Mouse (Mus musculus) frontal cortex, postnatal 10 days (tissue): ENCODE results near the gene Tff1.
A peak's percentile ranks its signal among the peaks of the same experiment; 100 is the strongest.

Experiments
- DNase-seq, 2 experiments: peaks; one replicate each; pipeline ENCODE4 v3.0.0; 2022; ENCODE audit warnings: low spot score in 2 of 2, mixed read lengths in 1 of 2

Tff1 gene

DNA sequence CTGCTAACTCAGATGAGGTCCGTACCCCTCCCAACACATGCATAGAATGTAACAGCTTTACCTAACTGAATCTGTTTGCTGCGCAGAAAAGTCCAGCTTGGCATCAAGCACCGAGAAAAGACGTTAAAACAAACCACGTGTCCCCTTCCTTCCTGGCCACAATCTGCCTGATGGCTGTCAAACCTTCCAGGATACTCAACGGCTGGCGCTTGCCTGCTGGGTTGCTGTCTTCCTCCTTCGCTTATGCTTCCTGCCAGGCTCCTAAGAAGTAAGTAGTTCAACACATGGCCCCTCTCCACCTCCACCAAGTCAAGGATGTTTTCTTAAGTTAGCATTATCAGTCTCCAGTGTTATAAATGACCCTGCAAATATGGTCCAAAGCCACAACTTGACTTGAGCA is 11.3 kb downstream of the Tff1 start:
- DNase-seq = no peak

DNA sequence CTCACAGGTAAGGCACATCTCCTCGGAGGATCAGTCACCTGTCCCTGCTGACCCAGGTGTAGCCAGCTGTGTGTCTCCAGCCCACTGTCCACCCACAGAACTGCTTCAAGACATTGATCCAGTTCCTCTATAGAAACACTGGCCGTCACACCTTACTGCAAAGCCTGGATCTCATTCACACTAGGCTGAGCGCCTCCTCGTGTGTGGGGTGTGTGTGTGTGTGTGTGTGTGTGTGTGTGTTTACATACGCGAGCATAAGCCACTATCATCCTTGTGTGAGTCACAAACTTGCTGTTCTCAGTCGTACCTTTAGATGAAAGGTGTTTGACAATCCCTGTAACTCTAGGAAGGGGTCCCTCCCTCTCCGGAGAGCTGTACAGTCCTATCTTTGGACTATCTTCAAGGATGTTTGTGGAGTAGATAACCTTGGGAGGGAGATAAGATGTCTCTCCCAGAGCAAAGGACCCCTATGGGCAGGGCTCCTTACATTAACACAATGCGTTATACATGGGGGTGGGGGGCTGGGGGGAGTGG is 12.0 kb downstream of the Tff1 start:
- no peak for DNase-seq

DNA sequence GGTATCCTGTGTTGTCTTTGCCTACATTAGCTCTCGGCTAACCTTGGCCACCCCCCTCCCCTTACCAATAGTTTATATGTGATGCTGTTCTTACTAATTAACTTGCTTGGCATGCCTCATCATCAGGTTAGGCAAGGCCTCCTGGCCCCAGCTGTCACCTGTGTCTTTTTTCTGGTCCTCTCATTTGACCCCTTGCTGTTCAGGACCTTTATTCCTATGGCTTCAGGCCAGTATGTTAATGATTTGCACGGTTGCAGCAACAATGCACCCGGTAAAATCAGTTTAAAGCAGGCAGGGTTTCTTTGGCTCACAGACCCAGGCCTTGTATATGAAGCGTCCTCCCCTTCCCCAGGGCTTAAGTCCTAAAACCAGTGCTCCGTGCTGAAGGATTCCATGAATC is 12.6 kb downstream of the Tff1 start:
- DNase-seq = no peak

DNA sequence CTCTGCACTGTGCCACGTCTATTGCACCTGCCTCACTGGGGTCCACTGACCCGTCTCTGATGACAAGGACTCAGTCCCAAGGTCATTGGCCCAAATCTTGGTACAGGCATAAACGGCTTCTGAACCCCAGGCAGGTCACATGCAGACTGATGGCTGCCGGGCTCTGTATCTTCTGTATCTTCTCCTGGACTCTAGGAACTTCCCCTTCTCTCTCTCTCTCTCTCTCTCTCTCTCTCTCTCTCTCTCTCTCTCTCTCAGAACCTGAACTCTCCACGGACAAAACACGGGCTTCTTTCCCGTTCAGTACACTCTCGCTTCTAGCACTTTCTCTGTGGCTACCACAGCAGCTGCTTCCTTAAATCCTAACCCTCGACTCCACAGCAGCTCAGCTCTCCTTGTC is 19.1 kb downstream of the Tff1 start:
- DNase-seq = no peak

DNA sequence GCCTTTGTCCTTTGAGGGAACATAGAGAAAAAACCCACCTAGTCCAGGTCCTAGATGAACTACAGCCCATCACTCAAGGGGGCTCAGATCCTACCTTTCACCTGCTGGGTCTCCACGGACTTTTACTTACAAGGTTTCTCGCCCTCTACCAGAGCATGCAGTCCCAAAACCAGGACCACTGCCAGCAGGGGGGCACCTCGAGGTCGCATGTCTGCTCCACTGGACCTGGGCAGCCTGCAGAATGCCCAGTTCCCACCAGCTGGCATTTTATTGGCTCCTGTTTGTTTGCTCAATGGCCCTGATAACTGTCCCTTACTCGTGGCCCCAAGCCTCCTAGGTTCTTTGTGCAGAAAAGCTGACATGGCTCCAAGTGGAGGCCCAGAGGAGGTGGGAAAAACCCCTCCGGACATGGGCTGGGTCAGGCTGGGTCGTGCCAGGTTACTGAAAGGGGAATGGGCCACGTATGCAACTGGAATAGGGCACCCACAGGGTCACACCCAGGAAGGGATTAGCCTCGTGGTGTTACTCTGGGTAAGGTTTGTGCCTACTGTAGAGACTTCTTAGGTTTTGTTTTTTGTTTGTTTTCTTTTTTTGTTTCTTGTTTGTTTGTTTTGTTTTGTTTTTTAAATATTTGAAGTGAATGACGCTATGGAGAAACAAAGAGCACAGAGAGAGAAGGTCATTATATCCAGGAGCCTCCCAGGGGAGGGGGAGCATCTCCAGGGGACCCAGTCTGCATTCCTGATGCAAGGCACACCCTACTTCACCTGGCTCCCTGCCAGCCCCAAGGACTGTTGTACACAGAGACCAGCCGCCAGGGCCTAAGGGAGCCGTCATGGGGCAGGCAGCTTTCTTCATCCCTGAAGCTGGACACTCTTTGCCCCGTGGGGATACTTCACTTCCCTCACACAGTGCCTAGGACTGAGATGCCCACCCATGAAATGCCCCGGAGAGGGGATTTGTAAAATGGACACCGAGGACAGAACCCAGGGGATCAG is 20.7 kb downstream of the Tff1 start, which contains the start of gene Tff2:
Gene Tff2 (minus strand): TSS at position 243 of the 998 bp plus-strand sequence.
- no peak for DNase-seq

DNA sequence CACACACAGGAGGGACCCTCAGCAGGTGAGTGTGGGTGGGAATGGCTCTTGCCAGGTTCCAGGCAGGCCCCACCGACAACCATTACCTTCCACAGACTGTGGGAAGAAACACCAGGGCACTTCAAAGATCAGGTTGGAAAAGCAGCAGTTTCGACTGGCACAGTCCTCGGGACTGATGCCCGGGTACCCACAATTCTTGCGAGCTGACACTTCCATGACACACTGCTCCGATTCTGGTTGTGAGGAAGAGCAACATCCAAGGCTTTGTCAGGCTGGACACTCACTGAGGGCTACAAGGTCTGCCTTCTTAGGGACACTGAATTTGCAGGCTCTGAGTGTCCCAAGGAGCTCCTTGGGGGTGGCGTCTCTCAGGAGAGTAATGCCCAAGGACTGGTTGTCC is 23.0 kb downstream of the Tff1 start:
- no peak for DNase-seq

DNA sequence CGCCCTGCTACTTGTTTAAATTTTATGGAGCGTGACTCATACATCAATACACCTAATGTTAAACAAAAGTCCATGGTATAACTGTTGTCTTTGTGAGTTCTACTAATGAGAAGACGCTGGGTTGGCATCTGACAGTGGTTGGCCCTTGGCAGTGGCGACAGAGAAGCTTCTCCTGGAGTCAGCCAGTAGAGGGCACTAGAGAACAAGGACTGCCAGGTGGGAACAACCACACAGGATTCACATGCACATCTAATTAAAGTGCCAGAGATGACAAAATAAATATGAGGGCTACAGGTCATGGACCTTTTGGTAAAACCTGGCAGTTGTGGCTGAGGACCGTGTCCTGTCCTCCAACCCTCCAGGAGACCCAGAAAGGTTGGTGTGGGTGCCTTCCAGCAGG is 26.7 kb downstream of the Tff1 start:
- peak in 1 of 2 experiments; percentile 41 for DNase-seq

DNA sequence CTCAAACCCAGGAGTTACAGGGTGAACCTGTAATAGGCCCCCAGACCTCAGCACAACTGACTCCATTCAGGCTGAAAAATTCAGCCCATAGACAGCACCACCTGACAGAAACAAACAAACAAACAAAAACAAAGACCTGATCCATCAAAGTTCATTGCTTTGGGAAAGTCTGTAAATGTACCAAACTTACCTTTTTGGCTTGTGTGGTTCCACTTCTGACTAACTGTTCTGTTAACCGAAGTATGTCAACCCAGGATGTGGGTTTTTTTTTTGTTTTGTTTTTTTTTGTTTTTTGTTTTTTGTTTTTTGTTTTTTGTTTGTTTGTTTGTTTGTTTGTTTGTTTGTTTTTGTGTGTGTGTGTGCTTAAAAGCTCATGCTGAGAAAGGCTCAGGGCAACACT is 28.3 kb downstream of the Tff1 start:
- DNase-seq = no peak

DNA sequence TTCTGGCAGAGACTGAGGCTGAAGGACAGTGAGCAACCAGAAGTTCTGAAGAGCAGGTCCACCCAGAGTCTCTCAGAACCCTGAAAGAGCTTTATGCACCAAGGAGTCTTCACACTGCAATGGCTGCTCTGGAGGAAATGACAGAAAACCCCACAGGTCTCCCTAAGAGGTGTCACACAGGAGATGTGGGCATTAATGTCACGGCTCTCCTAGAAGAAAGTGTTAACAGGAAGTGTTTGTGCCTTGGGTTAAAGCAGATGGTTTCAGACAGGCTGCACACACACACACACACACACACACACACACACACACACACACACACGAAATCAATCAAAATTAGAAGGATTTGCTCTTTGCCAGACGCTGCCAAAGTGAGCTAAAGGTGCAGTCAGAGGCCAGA is 28.8 kb downstream of the Tff1 start:
- DNase-seq = no peak

DNA sequence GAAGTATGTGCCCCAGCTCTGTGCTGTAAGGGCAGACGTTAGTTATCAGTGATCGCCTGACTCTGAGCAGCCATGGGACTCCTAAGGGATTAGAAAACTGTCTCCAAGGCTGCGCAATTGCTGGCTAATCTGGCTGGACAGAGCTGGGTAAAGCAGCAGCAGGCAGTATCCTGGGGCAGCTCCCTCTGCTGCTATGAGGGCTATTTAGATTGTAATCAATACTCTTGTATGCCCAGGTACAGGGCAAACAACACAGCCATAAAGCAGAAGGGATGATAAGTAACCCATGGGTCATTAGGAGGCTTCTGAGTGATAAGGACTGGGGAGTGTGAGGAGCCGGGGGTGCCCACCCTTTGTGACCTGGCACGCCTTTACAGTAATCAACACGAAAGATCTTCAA is 30.2 kb downstream of the Tff1 start:
- no peak for DNase-seq

DNA sequence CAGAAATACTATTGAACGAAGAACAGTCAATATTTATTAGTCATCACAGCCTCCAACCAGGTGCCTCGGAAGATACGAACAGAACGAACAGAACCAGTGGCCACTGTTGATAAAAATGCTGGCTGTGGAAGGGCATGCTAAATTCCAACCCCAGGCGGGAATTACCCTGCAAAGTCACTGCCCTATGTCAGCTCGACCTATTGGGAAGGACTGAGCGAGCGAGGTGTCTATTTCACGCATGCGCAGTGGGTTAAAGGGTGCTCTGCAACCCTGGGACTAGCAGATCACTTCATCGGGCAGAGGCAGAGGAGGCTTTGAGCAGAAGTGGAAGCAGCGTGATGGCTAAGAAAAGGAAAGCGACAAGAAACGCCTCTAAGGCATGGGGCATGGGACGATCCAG is 31.3 kb downstream of the Tff1 start:
- no peak for DNase-seq

DNA sequence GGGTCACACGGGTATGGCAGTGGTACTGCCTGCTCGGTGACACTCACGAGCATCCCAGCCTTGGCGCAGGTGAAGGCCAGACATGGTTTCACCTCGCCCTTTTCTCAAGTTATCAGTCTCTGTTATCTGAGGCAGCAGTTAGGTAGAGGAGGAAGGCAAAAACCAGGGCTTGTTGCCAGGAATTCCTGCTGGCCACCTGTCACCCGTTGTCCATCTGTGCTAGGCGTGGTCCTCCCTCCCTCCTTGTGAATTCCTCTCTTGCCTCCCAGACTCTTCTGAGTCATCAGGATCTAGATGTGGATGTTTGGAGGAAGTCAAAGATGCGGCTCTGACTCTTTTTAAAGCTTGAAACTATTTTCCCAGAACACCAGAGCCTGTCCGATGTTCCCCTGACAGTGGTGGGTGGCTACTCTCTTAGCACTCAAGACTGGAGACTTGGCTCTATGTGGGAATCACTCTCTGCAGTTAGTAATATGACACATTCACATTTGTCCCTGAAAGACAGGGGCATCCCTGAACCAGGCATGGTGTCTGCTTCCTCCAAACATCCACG is 33.7 kb downstream of the Tff1 start:
- no peak for DNase-seq

DNA sequence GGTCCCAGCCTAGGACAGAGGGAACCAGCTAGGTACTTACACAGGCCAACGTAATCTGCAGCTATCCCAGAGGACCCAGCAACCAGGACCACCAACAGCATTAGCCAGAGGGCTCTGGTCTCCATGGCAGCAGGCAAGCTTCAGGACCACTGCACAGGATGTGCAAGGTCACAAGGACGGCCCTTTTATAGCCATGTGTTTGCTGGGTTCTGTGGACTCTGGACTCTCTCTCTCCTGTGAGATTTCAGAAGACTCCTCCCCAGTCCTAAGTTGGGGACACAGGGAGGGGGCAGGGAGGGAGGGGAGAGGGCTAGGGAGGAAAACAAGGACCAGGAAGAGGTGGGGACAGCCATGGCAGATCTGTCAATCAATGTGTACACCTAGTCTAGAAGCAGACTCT is 35.6 kb downstream of the Tff1 start, which contains the start of gene Tff3:
Gene Tff3 (minus strand): TSS at position 195 of the 400 bp plus-strand sequence.
- DNase-seq = no peak

DNA sequence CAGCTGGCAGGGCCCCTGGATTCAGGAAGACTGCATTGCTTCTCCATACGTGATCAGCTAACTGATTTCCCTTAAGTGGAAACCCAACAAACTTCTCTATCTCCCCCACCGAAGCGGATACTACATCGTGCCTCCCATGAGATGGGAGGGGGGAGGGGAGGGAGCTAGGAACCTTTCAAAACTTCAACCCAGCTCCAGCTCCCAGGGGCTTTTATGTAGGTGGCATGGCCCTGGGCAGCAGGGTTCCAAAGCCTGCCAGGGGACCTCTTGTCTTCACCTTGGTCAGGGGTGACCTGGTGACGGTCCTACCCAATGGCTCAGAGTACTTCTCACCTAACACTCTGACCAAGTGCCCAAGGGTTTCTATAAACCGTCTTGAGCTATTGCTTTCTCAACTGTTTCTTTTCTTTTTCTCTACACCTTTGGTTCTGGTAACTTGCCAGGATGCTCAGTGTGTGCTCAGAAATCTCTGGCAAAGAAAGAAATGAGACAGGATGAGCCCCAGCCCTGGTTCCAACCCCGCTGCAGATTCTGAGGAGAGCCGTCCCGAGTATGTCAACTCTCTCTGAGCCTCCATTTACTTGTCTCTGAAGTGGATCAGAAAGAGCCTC is 36.3 kb downstream of the Tff1 start:
- DNase-seq = no peak

DNA sequence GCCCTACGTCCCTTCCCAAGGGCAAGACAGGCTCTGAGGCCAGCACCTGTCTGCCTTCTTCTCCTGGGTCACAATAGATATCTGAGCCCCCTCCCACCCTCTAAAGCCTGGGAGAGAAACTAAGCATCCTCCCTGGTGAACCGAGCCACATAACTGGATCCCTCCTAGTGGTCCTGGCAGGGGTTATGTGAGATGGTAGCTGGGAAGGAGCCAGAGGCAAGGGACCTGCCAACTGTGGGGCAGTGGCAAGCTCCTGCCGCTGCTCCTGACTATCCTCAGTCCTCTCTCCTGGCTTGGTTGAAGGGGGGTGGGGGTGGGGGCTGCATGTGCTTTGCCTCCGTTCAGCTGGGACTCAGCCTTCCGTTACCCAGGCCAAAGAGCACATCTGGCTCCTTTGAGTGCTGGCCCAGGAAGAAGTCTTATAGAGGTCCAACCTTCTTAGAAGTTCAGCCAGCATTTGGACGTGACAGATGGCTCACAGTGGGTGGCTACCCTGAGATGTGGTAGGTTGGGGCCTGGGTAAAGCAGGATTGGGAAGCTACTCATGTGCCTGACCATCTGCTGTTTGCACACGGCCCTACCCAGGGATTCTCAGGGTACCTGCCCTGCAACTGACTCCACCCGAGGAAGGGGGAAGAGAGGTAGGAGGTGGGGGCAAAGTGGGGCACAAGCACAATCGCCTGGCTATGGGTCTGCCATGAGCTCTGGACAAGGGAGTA is 39.4 kb downstream of the Tff1 start:
- no peak for DNase-seq

DNA sequence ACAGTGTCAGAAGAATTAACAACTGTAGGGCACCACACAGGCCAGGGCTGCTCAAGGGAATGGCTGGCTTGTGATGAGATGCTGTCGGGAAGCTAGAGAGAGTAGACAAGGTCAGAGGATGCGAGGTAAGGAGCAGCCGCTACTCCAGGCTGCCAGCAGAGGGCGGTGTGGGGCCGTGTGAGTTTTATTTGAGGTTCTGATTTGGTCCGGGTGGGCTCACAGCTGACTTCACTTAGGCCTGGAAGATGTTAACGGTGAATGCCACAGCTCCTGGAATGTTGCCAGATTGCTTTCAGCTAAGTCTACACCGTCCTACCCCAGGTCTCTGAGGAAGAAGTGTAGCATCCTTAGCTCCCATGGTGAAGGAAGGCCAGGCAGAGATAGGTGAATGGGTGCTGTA is 43.1 kb downstream of the Tff1 start:
- DNase-seq = peak in 1 of 2 experiments; percentile 42

DNA sequence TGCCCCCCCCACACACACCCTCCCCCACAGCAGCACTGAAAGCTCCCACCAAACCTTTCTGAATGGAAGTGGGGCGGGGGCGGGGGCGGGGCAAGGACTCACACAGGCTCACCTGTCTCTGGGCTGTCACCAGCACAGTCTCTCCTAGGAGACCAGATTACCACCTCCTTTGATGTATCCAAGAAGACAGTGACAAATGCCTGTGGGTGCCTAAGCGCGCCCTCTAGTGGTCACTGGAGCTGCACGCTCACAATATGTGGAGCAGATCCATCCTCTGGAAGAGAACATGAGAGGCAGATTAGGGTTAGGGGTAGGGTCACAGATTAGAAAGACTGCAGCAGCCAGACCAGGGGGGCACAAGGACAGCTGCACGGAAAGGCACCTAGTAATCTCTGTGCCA is 45.6 kb downstream of the Tff1 start:
- DNase-seq = peak; percentile 57 to 77

DNA sequence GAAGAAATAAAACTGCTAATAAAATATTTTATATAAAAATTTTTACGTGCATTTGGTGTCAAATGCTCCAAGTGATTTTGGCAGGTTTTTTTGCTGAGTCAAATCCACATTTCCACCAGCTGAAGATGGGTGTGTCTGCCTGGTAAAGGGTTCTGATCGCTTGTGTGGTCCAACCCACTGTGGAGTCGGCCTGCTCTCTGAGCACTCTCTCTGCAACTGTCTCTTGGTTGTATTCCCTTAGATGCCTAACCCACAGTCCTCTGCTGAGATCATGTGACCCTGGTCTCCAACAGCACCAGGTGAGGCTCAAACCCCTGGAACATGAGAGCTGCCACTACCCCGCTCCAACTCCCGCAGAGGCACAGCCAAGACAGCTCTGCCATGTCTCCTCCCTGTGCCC is 47.1 kb downstream of the Tff1 start:
- no peak for DNase-seq

DNA sequence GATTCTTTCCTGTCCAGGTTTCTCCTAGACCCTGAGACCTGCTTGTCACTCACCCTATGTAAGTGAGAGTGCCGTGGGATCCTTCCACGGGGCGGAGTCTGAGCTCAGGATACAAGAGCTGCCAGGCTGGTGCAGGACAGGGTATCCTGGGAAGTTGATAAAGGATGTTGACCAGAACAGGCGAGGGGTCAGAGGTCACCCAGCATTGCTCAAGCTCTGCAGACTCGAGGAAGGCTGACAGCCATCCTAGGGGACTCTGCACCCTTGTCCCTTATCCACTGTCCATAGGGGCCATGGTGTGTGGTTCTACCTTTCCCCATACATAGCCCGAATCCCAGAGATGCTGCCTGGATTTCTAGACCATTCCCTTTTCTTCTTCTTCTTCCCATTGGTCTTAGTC is 49.0 kb downstream of the Tff1 start:
- DNase-seq = no peak

DNA sequence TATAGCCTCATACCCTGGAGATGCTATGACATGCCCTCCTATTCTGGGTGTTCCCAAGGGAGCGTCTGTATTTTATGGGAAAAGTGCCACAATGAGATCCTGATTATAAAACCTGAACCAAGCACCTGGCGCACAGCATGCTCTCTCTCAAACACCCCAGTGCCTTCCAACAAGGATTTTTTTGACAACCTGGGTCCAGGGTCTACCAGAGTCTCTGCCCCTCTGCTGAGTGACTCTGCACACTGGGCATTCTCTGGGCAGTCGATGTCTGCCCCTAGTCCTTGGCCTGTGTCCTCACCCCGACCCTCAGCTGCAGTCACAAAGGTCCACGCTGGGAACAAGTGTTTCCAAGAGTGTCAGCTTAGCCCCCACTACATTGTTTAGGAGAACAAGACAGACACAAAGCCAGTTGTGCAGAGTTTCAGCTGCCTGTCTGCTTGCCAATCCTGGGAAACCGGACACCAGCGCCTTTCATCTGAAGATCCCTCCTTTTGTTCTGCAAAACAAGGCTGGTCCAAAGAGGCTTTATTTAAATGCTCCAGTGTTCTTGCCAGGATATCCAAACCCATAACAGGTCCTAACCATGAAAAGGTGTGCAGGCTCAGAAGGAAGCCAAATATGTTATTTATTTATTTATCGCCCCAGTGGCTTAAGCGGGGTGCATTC is 51.8 kb downstream of the Tff1 start:
- no peak for DNase-seq
